33 mouse cellular contexts compared by ENCODE assay signal in genomic region chr6:38247362-38247761, GRCm38 (mm10). TPM values are rescaled to one million over a fixed set of nuclear protein-coding genes. Genes with fewer than 3 reads are reported as not detected.
"Had no signal": no experiment of that assay in that cellular context is flagged by ENCODE, and none has a peak within 500 bp of the region (broad histone marks: within the 10 kb centered on the region; RNA-seq: fewer than 3 reads in every experiment).

No protein-coding gene starts in this region.

- H3K4me1 ChIP-seq: liver, embryonic 12.5 days; liver, embryonic 13.5 days; liver, embryonic 15.5 days; megakaryocyte, embryonic 14.5 days had no signal

- DNase-seq: left cerebral cortex, postnatal 4 days; liver; liver, embryonic 13.5 days; liver, postnatal 0 days; lung, adult 18-20 months; lung, adult 2 months; lung, embryonic 14.5 days; lung, postnatal 10 days; lung, postnatal 14 days; lung, postnatal 36 days; lung, postnatal 4 days; midbrain, embryonic 14.5 days had no signal

- H3K27ac ChIP-seq: limb, embryonic 10.5 days; limb, embryonic 12.5 days; limb, embryonic 13.5 days; limb, embryonic 15.5 days; liver, embryonic 12.5 days; liver, embryonic 13.5 days; liver, embryonic 14.5 days; liver, embryonic 15.5 days; lung, embryonic 15.5 days; macrophage; midbrain, embryonic 10.5 days; midbrain, embryonic 12.5 days; midbrain, embryonic 13.5 days; midbrain, embryonic 15.5 days; neural tube, embryonic 12.5 days had no signal

- H3K36me3 ChIP-seq: limb, embryonic 12.5 days; limb, embryonic 13.5 days; limb, embryonic 15.5 days; liver, embryonic 12.5 days; liver, embryonic 13.5 days; liver, embryonic 15.5 days; lung, embryonic 15.5 days; midbrain, embryonic 10.5 days; midbrain, embryonic 12.5 days; midbrain, embryonic 13.5 days; midbrain, embryonic 15.5 days; neural tube, embryonic 12.5 days had no signal

- H3K9ac ChIP-seq: limb, embryonic 12.5 days; limb, embryonic 13.5 days; limb, embryonic 15.5 days; liver, embryonic 12.5 days; liver, embryonic 13.5 days; liver, embryonic 14.5 days; liver, embryonic 15.5 days; liver, postnatal 0 days; lung, embryonic 14.5 days; lung, embryonic 15.5 days; midbrain, embryonic 12.5 days; midbrain, embryonic 13.5 days; midbrain, embryonic 15.5 days; neural tube, embryonic 12.5 days had no signal

- H3K4me2 ChIP-seq: limb, embryonic 12.5 days; limb, embryonic 13.5 days; limb, embryonic 15.5 days; liver, embryonic 11.5 days; liver, embryonic 12.5 days; liver, embryonic 13.5 days; liver, embryonic 15.5 days; lung, embryonic 14.5 days; lung, embryonic 15.5 days; midbrain, embryonic 11.5 days; midbrain, embryonic 12.5 days; midbrain, embryonic 13.5 days; midbrain, embryonic 15.5 days; neural tube, embryonic 12.5 days had no signal

- H3K9me3 ChIP-seq: limb, embryonic 10.5 days; limb, embryonic 12.5 days; limb, embryonic 13.5 days; limb, embryonic 15.5 days; liver, embryonic 12.5 days; liver, embryonic 13.5 days; liver, embryonic 15.5 days; lung, embryonic 15.5 days; megakaryocyte, embryonic 14.5 days; midbrain, embryonic 10.5 days; midbrain, embryonic 12.5 days; midbrain, embryonic 13.5 days; midbrain, embryonic 15.5 days; neural tube, embryonic 12.5 days had no signal

- H3K4me3 ChIP-seq: limb, embryonic 10.5 days; limb, embryonic 12.5 days; limb, embryonic 13.5 days; limb, embryonic 15.5 days; liver, embryonic 12.5 days; liver, embryonic 13.5 days; liver, embryonic 15.5 days; lung, embryonic 15.5 days; megakaryocyte, embryonic 14.5 days; midbrain, embryonic 10.5 days; midbrain, embryonic 12.5 days; midbrain, embryonic 13.5 days; midbrain, embryonic 15.5 days; myocyte; neural tube, embryonic 12.5 days had no signal

- ATAC-seq: liver, embryonic 12.5 days; liver, postnatal 0 days; lung, postnatal 0 days; midbrain, embryonic 13.5 days; midbrain, embryonic 15.5 days; midbrain, embryonic 16.5 days had no signal

- H3K27me3 ChIP-seq: limb, embryonic 12.5 days; limb, embryonic 13.5 days; limb, embryonic 15.5 days; lung, embryonic 15.5 days; midbrain, embryonic 12.5 days; midbrain, embryonic 13.5 days; midbrain, embryonic 15.5 days; neural tube, embryonic 12.5 days had no signal

RNA-seq across cellular contexts. Expression of gene D630045J12Rik, which starts 6.4 kb away (rescaled TPM):
- total RNA-seq: monocyte, adult 5-6 weeks had no signal

RNA-seq across cellular contexts. Expression of gene Zc3hav1l, which starts 51.7 kb away (rescaled TPM):
- total RNA-seq: monocyte, adult 5-6 weeks had no signal
